Mouse (Mus musculus) liver, postnatal 0 days (tissue): ENCODE measurements around the gene Rftn1.

Source experiments
- CTCF ChIP-seq: sonication (generic); IDR thresholded peaks from 2 replicates; pipeline ENCODE4 v1.5.1; 2016; ENCODE audit warnings: antibody characterized with exemption, low read depth
- EP300 ChIP-seq: IDR thresholded peaks from 2 replicates; pipeline ENCODE4 v1.6.1; 2016; ENCODE audit warnings: antibody characterized with exemption, low read depth, mild to moderate bottlenecking

GRCm38 (mm10) chr17:50020211-50021001, 170.1 kb downstream of the Rftn1 start:
- peak; percentile 27 for TF ChIP-seq CTCF
- peak; percentile 100 for TF ChIP-seq EP300
